Mouse (Mus musculus) embryo, embryonic 10 days (tissue): ENCODE data around the gene Atxn7l2.
A peak's percentile ranks its signal among the peaks of the same experiment; 100 is the strongest.

Source experiments
- DNase-seq: peaks from one replicate; pipeline ENCODE4 v3.0.0-alpha.2; 2015; ENCODE audit warnings: low spot score

The Atxn7l2 gene

DNA sequence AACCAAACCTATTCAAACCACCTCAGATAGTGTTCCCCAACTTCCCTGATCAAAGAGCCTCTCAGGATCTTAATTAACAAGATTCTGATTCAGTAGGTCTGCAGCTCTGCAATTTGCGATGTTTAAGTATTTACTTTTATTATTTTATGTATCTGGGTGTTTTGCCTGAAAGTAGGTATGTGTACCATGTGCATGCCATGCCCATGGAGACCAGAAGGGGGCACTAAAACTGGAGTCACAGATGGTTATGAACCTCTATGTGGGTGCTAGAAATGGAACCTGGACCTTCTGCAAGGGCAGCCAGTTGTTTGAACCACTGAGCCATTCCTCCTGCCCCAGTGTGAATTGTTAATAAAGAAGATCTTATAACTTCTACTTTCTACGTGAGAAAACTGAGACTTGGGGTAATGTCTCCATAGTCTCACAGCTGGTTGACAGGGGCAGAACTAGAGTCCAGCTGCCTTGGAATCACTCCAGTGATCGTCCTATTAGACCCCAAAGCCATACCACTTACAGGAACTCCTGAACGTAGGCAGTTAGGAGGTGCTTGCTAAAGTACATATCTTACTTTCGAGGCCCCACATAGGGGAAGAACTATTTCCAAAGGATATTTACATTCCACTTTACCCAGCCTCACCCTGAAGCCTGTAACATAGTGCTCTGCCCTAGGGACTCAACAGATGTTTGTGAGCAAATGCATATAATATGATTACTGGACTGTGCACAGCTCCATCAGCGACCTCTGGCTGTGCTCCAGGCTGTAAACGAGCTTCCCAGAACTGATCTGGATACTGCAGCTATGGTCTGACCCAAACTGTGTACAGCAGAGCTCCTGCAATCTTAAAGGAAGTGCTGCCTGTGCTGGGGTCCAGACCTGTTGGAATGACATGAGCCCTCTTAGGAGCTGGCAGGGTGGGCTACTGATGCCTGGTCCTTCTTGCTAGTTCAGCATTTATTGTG, 31.7 kb downstream of the Atxn7l2 start:
- DNase-seq: no peak

DNA sequence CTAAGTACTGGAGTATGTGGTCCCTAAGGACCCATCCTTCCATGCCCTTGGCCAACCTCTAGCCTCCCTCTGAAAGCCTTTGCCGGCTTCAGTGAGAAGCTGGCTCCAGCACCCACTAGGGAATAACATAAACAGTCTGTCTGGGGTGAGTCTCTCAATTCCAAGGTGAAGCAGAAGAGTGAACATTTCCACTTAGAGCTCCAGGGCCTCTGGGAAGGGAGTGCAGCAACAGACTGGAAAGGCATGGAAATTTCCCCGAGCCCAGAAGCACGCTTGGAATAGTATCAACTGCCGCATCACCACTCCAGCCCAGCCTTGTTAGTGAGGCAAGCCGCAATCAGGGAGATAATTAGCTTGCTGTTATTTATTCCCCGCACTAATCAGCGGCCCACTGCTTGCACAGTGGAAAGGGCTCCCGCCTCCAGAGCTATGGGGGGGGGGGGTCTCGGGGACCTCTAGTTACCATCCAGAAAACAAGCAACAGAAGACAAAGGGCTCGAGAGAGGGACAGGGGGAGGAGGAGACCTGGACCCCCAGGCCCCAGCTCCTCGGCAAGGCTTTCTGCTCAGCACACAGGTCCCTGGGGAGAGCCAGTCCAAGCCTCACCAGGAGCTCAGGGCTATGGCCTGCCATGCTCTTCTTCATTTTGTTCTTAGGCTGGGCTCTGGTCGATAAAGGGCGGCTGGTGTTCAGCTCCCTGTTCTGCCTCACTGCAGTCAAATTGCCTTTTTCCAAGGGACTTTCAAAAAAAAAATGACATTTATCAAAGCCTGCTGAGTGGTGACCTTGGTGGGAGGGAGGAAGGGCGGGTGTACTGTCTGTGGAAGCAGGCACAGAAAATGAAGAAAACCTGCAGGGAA, 35.8 kb downstream of the Atxn7l2 start:
- DNase-seq: no peak

DNA sequence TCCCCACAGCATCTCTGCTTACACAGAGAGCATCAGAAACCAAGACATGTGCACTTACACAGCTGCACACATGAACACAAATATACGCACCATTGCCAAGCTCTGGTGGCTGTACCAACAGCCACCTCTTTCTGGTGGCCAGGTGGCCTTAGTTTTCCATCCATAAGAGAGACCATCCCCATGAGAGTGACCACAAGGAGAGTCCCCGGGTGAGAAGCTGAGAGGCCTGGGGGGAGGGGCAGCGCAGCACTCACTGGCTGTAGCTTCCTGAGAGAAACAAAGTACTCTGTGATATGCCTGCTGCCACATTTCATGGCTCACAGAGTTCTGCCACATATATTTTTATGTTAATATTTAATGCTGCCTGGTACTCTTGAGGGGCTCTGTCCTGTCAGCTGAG, 41.5 kb downstream of the Atxn7l2 start:
- no peak for DNase-seq

DNA sequence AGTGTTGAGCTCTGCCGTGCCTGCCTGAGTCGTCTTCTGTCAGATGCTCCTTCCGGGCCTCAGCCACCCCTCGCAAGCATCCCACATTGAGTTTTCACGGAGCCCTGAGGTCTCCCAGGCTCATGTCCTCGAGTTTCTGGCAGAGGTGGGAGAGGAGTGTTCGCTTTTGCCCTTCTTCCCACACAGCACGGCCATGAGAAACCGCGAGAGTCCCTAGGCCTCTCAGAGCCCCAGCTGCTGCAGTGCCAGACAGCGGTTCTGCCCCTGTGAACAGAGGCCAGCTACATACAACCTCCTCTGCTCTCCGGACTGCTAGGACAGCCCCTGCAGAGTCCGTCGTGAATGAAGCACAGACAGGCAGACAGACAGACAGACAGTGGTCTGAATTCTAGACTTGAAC, 43.2 kb downstream of the Atxn7l2 start:
- peak; percentile 41 for DNase-seq

DNA sequence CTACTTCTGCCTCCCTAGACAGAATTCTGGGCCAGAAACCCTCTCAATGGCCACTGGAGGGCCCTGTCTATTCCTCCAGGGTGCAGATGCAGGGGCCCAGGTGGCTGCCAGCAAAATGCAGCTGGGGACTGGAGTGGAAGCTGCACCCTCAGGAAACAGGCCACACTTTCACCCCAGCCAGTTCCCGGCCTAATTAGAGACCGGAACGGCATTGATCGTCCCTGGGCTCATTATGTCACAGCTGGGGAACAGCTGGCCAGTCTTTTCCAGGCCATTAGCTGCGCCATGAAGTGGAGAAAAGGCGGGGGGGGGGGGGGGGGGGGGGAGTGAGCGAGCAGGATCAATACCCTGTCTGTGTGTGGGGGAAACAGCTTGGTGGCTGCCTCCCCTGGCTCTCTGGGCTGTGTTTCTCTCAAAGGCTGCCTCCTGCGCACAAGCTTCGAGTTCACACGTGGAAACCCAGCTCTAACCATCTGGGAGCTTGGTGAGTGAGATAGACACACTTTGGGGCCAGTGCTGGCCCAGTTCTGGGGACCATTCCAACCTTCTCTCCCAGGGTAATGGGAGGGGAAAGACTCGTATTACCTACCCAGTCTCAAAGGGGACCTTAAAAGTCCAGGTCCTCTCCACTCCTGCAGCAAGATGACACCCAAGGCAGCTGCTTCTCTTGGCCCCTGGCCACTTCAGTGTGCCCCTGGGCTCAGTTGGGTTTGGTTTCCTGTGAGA, 44.1 kb downstream of the Atxn7l2 start:
- peak; percentile 76 for DNase-seq

DNA sequence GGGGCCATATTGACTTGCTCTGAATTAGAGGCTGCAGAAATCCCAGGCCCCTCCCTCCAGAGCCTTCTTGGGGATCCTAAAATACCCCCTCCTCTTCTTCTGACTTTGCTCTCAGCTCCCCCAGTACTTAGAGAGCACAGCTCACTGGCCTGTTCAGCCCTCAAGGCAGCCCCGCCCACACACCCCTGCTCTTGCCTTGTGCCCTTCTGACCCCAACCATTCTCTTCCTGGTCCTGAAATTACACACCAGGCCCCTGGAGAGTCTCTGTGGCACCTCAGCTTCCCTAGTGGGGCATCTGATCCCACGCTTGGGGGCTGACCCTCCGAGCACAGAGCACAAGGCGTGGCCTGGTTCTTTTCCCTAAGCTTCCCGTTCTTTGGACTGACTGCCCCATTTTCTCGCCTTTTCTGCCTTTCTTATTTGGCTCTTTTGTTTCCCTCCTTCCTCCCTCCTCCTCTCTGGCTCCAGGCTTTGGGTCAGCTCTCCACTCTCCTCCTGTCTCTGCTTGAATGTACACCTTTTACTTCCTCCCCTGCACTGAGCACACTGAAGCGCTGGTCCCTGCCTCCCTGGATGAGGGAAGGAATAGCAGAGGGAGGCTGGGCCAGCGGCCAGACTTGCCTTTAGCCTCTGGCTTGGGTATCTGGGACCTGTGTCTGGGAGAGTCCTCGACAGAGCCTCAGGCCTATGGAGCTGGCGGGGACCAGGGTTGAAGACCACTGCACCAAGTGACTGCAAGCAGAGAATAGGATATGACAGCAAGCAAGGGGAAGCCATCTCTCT, 45.0 kb downstream of the Atxn7l2 start:
- DNase-seq: peak; percentile 71

DNA sequence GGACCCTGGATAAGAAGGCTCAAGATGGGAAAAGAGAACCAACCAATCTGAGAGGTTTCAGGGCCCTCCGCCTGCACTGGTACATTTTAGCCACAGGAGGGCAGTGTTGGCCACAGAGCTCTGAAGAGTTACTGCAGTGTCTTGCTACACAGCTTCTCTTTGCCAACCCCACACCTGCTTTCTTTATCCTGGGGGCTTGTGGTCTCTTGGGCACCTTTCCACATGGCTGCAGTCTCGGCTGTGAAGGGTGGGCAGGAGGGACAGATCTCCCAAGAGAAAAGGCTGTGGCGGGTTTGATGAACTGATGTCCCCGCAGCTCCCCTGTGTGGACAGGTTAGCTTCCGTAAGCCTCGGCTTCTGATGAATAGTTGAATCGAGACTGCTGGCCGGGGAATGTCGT, 45.9 kb downstream of the Atxn7l2 start:
- DNase-seq: peak; percentile 91

DNA sequence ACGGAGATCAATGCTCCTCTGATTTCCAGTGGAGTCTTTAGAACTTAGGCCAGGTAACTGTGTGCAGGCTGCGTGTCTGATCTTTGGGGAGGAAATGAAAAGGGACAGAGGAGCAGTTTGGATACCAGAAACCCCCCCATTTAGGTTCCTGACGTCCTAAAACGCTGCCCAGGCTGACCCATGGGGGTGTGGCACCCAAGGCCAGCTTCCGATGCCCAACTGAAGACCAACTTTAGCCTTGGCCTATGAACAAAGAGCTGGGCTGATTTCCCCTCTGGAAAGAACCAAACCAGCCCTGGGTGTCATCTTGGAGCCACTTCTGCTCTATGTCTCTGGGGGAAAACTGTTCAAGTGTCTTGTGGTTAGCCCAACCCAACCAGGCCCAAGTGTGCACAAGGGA, 46.6 kb downstream of the Atxn7l2 start:
- no peak for DNase-seq

DNA sequence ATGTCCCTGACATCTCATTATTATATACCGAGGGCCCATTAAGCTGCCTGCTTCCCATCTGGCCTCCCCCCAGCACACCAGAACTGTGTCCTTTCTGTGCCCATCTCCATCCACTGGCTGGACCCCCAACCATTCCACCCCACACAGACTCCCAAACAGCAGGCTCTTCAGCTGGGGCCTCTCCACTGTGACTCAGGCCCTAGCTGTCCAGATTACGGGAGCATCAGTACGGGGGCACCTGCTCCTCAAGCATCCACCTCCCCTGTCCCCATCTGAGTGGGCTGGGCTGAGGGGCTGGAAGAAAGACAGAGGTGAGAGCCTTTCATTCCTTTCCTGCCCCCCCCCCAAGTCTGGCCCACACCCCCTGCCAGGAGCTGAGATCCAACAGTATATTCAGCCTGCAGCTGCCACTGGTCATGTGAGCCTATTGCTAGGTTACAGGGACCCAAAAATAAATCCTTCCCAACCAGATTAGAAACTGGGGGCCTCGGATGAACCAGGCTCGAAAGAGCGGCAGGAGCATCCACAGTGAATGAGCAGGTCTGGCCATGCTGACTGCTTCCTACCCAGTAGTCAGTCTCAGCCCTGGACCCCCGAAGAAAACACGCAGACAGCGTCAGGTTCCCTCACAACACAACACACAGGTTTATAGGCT, 52.2 kb downstream of the Atxn7l2 start:
- DNase-seq: no peak

DNA sequence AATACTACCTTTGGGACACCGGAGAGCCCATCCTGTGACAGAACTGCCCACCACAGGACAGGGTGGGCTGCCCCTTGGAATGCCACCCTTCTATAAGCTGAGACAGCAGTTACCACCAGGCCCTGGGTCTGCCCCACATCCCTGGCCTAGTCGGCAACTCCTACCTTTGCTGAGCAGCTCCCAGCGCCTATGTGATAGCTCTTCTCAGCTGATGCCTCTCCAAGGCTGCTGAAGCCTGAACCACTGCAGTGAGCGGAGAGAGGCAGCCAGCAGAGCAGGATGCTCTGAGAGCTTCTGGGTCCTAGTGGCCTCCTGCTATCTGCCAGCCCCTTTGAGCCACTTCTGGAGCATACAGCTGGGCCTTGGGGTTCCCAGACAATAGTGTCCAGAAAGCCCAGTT, 56.1 kb downstream of the Atxn7l2 start, which contains the start of gene Gpr61:
TSS of gene Gpr61 (minus strand) at position 227 of the 400 bp plus-strand sequence.
- DNase-seq: no peak

DNA sequence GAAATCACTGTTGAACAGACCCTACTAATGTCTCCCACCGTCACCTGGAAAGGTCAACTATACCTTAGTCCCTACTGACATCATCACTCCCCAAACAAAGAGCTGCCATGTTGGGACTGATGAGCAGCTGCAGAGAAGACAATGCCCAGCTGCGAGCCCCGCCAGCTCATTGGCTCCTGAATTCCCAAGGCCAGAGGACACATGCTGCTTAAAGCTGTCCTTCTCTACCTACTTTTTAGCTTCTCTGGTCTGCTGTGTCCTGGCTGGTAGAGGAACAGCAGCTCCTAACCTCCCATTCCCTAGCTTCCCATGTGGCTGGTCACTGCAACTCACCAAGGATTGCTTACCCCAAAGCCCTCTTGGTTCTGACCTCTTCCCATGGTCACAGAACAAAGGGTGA, 58.4 kb downstream of the Atxn7l2 start:
- DNase-seq: no peak
